Mouse (Mus musculus) G1E (cell line): Measurements from ENCODE around the gene Cmbl. TPM values are rescaled to one million over a fixed set of nuclear protein-coding genes. Genes with fewer than 3 reads are reported as not detected.

Source experiments
- ATAC-seq: 2 replicates; pipeline ENCODE4 v1.8.0; 2016; ENCODE audit warnings: mild to moderate bottlenecking; ENCODE audit not compliant: insufficient number of reproducible peaks, poor library complexity, low FRiP score, severe bottlenecking; ENCODE audit errors: extremely low read depth
- DNase-seq: peaks from one replicate; pipeline ENCODE4 v3.0.0; 2012; ENCODE audit warnings: low spot score
- H3K27me3 ChIP-seq: 2 replicates; pipeline ENCODE4 v1.6.1; 2012; ENCODE audit warnings: mild to moderate bottlenecking, low read length, inconsistent platforms; ENCODE audit not compliant: insufficient read depth
- H3K36me3 ChIP-seq: replicated peaks from 2 replicates; pipeline ENCODE3; 2012; ENCODE audit warnings: mild to moderate bottlenecking, inconsistent platforms
- H3K4me1 ChIP-seq: 2 replicates; pipeline ENCODE4 v1.6.1; 2012; ENCODE audit warnings: low read depth, low read length, inconsistent platforms, mixed read lengths; ENCODE audit not compliant: insufficient read depth
- H3K4me3 ChIP-seq: 2 replicates; pipeline ENCODE4 v1.5.1; 2012; ENCODE audit warnings: low read depth, mild to moderate bottlenecking, inconsistent platforms, low read length, moderate library complexity, mixed read lengths
- H3K9me3 ChIP-seq: replicated peaks from 2 replicates; pipeline ENCODE4 v1.6.1; 2012; ENCODE audit warnings: inconsistent platforms
- CTCF ChIP-seq: IDR thresholded peaks from 2 replicates; pipeline ENCODE4 v1.5.1; 2012; ENCODE audit warnings: low read depth, low read length, inconsistent platforms, mixed read lengths
- GATA1 ChIP-seq: IDR thresholded peaks from 2 replicates; pipeline ENCODE4 v1.6.1; 2012; ENCODE audit warnings: borderline replicate concordance, low read length, inconsistent platforms, mixed read lengths
- GATA2 ChIP-seq: IDR thresholded peaks from 2 replicates; pipeline ENCODE4 v1.6.1; 2012; ENCODE audit warnings: low read depth, low read length, inconsistent platforms, borderline replicate concordance
- POLR2AphosphoS5 ChIP-seq: IDR thresholded peaks from 2 replicates; pipeline ENCODE4 v1.6.1; 2012; ENCODE audit warnings: low read depth, low read length, inconsistent platforms; ENCODE audit not compliant: insufficient replicate concordance
- TAL1 ChIP-seq: conservative IDR thresholded peaks from 2 replicates; pipeline ENCODE4 v1.6.1; 2012; ENCODE audit warnings: low read depth, low read length, inconsistent platforms, mixed read lengths
- polyA plus RNA-seq: library from polyadenylated mRNA; stranded (reverse); fragments of >175 nt; gene quantifications from 2 replicates; pipeline ENCODE4 v1.2.3, GENCODE M21; 2012
- total RNA-seq, 2 experiments: library from RNA; stranded (forward) in 1 of 2; stranded (reverse) in 1 of 2; fragments of 200-1000 nt in 1 of 2; fragments of >200 nt in 1 of 2; fragmentation: Nextera tagmentation in 1 of 2; gene quantifications; 2 replicates each; pipeline ENCODE4 v1.2.3; 2014 to 2017

The Cmbl gene
- total and polyA plus RNA-seq, 3 experiments = not detected

- TF ChIP-seq POLR2AphosphoS5 (no peak), GATA1 (no peak), TAL1 (no peak), CTCF (no peak), GATA2 (no peak)
- Histone ChIP-seq H3K36me3 (peaks cover 100% of the 10 kb centered on the region), H3K9me3 (no peaks in the 10 kb centered on the region), H3K4me3 (no peak overlapping the region), H3K4me1 (peaks cover 29% of the 10 kb centered on the region), H3K27me3 (no peaks in the 10 kb centered on the region)
- DNase-seq (no peak), ATAC-seq (no peak)
Measured at GRCm38 (mm10) chr15:31594260-31594659, 29.1 kb downstream of the Cmbl start.

- ATAC-seq = no peak
- H3K4me1 ChIP-seq = peaks cover 37% of the 10 kb centered on the region
- H3K27me3 ChIP-seq = no peaks in the 10 kb centered on the region
- H3K36me3 ChIP-seq = peaks cover 92% of the 10 kb centered on the region
- no peaks in the 10 kb centered on the region for H3K9me3 ChIP-seq
- H3K4me3 ChIP-seq = no peak overlapping the region
- DNase-seq = no peak
- TF ChIP-seq GATA2 (no peak), GATA1 (no peak), POLR2AphosphoS5 (no peak), CTCF (no peak), TAL1 (no peak)
Measured at GRCm38 (mm10) chr15:31595651-31596050, 30.5 kb downstream of the Cmbl start.

- no peak for ATAC-seq
- H3K27me3 ChIP-seq = no peaks in the 10 kb centered on the region
Measured at GRCm38 (mm10) chr15:31599834-31600233, 34.6 kb downstream of the Cmbl start.

GRCm38 (mm10) chr15:31601279-31601645, 36.1 kb downstream of the Cmbl start:
- Histone ChIP-seq H3K4me1 (peaks cover 40% of the 10 kb centered on the region), H3K27me3 (no peaks in the 10 kb centered on the region), H3K36me3 (peaks cover 52% of the 10 kb centered on the region), H3K4me3 (peak overlapping the region; percentile 87), H3K9me3 (no peaks in the 10 kb centered on the region)
- TF ChIP-seq GATA1 (no peak), GATA2 (no peak), TAL1 (no peak), POLR2AphosphoS5 (no peak), CTCF (no peak)
- ATAC-seq (peak; percentile 17; the same call in 1 of the 2 replicates), DNase-seq (no peak)

More at GRCm38 (mm10) chr15:31599834-31600233, 34.6 kb downstream of the Cmbl start:
- DNase-seq = no peak
- Histone ChIP-seq H3K36me3 (peaks cover 60% of the 10 kb centered on the region), H3K4me3 (peak overlapping the region; percentile 87), H3K4me1 (peaks cover 40% of the 10 kb centered on the region), H3K9me3 (no peaks in the 10 kb centered on the region)
- TF ChIP-seq GATA1 = no peak
- TF ChIP-seq TAL1 = no peak
- TF ChIP-seq GATA2 = no peak

GRCm38 (mm10) chr15:31601646-31602374, 36.6 kb downstream of the Cmbl start, which contains the start of the genes Cct5 and Fam173b:
Gene Cct5 (minus strand): TSS chr15:31601804.
Gene Fam173b (plus strand): TSS chr15:31601852.
- H3K36me3 ChIP-seq = peaks cover 49% of the 10 kb centered on the region
- peak; percentile 94 for DNase-seq

GRCm38 (mm10) chr15:31602426-31602825, 37.2 kb downstream of the Cmbl start:
- peaks cover 37% of the 10 kb centered on the region for H3K4me1 ChIP-seq
- H3K27me3 ChIP-seq = no peaks in the 10 kb centered on the region
- ATAC-seq = no peak
- no peaks in the 10 kb centered on the region for H3K9me3 ChIP-seq
- peak; percentile 13 for DNase-seq
- peak overlapping the region; percentile 87 for H3K4me3 ChIP-seq
- peaks cover 46% of the 10 kb centered on the region for H3K36me3 ChIP-seq
- TF ChIP-seq GATA1 = no peak
- TF ChIP-seq POLR2AphosphoS5 = no peak
- no peak for TF ChIP-seq TAL1
- TF ChIP-seq CTCF = no peak
- TF ChIP-seq GATA2 = no peak

More at GRCm38 (mm10) chr15:31601646-31602374, 36.6 kb downstream of the Cmbl start, which contains the start of the genes Cct5 and Fam173b:
- Histone ChIP-seq H3K27me3 (no peaks in the 10 kb centered on the region), H3K9me3 (no peaks in the 10 kb centered on the region), H3K4me3 (peak within 1 kb of the TSS; percentile 87), H3K4me1 (peaks cover 39% of the 10 kb centered on the region)
- ATAC-seq = peak; percentile 77
- TF ChIP-seq POLR2AphosphoS5 (no peak), GATA2 (no peak), GATA1 (no peak), TAL1 (no peak), CTCF (no peak)
